Mouse (Mus musculus): ENCODE measurements around the gene Spata25.
A peak's percentile ranks its signal among the peaks of the same experiment; 100 is the strongest.
"Not testable (repeated sequence)": the region's sequence is repeated elsewhere in the genome, so short reads cannot be mapped to it uniquely, and the experiment has no call there.

The Spata25 gene

DNA sequence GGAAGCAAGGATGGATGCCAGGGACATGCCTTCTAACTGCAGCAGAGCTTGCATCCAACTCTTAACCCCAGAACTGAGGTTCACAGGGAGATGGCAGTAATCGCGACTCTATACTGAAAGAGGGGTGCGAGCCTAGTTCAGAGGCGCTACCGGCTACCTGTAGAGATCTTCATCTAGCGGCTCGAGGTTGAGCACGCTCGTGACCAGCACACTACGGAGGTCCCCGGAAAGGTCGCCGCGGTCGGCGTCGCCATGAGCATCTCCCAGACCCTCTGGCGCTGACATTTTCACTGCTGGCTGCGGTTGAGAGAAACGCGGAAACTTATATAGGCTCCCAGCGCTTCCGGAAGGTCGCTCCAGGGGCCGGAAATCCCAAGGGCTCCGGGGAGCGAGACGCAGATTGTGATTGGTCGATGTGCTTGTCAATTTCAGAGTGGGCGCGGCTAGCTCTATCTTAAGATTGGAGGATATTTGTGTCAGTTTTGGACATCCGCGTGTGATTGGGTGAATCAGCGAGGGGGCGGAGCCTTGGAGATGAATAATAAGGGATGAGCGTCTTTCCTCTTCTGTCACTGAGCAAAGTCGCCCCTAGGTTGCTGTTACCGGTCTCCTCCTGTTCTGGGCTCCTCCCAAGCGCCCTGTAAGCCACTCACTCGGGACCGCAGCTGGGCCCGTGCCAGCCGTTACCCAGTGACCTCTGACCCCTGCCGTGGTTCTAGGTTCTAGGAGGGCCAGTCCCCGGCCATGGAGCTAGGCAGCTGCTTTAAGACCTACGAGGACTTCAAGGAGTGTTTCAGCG lies 23.6 kb downstream of the Spata25 start, which contains the start of the genes Acot8 and Zswim3:
TSS of gene Acot8 (minus strand) at position 350 of the 799 bp plus-strand sequence.
TSS of gene Zswim3 (plus strand) at position 566 of the 799 bp plus-strand sequence.
- DNase-seq: peak; percentile 94

DNA sequence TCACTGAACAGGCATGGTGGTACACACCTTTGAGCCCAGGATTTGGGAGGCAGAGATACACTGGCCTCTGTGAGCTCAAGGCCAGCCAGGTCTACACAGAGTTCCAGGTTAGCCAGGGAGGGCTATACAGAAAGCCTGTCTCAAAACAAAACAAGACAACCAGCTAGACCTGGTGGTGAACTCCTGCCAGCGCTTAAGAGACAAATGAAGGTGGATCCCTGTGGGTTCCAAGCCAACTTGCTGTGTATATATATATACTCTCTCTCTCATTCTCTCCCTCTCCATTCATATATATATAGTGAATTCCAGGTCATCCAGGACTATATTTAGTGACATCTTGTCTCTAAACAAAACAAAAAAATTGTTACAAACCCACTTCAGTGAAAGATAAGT lies 24.4 kb downstream of the Spata25 start:
- DNase-seq: no peak

DNA sequence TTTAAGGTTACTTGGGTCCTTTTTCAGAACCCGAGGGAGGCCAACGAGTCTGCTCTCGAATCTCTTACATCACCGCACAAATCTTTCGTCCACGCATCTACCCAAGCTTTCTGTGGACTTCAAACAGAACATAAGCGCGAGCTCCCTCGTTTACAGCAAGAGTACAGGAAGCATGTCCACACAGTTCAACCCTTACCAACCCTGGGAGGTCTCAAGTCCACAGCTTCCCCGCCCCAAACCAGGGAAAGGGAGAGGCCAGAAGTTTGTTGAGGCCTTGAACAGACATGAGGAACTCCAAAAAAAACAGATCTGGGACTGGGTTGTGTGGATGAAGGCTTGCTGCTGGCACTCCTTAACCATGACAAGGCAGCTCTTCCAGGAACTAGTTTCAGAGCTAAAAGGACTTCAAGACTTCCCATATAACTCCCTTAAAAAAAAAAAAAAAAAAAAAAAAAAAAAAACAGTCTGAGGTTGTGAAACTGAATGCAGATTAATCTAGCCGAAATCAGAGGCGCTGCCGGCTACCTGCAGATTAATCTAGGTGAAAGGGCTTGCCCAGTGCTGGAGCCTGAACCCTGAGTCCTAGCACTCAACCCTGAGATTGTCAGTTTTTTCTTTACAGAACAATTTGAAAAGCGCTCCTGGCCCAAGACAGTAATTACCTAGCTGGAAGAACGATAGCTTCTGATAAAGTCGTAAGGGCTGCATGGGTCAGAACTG lies 25.0 kb downstream of the Spata25 start:
- no peak for DNase-seq

DNA sequence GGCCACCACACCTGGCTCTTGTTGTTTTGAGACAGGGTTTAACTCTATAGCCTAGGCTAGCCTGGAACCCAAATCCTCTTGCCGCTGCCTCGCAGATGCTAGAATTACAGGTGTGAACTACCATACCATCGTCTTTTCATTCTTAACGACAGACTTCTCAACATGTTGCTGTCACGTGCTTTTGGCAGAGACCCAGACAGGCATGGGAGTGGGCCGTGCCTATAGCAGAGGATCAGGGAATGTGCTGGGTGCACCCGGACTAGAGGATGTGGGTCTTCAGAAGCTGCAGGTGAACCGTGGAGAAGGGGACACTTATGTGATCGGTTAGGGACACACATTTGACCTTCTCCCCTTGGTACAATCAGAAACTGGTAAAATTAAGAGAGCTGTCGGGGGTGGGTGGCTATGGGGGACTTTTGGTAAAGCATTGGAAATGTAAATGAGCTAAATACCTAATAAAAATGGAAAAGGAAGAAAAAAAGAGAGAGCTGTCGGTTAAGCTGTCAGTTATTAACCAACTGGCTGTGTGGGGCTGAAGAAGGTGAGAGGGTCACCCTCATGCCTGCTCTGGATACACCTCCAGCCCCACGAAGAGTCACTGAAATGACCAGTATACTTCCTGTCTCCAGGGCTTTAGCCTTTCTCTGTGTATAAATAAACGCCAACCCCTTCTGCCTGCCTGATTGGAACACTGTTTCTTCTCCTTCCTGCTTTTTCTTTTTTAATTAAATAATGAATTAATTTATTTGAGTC lies 27.9 kb downstream of the Spata25 start:
- DNase-seq: no peak

DNA sequence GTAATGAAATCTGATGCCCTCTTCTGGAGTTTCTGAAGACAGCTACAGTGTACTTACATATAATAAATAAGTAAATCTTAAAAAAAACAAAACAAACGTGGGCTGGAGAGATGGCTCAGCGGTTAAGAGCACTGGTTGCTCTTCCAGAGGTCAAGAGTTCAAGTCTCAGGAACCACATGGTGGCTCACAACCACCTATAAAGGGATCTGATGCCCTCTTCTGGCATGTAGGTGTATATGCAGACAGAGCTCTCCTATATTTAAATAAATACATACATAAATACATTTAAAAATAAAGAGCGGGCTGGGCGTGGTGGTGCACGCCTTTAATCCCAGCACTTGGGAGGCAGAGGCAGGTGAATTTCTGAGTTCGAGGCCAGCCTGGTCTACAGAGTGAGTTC lies 29.8 kb downstream of the Spata25 start:
- not testable (repeated sequence) for DNase-seq

DNA sequence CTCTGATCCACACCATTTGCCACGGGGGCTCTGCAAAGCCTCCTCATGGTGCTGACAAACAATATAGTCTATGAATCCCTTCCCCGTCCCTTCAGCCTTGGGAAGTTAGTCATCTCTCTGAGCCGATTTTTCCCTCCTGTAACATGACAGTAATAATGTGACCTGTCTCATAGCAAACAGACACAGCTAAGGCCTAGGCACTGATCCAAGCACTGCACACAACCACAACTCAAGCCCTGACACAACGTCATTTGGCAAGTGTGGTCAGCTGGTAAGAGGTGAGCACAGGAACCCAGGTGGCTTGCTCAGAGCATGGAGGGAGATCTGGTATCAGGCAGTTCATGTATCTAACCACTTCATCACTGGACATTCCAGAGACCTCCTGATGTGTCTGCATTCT lies 32.5 kb downstream of the Spata25 start:
- DNase-seq: no peak

DNA sequence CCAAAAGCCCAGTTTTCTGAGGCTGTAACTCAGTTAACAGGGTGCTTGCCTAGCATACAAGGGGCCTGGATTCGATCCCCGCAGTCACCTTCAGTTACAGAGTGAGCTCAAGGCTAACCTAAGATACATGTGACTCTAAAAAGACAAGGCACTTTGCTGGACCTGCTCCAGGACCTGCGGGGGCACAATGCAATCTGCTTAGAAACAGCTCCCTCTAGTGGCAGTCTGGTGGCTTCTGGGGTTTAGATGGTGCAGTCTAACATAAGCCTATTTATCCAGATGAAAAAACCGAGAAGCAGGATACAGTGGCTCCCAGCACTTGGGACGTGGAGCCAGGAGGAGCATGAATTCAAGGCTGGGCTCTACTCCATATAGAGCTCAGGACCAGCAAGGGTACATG lies 34.0 kb downstream of the Spata25 start:
- DNase-seq: peak; percentile 89

DNA sequence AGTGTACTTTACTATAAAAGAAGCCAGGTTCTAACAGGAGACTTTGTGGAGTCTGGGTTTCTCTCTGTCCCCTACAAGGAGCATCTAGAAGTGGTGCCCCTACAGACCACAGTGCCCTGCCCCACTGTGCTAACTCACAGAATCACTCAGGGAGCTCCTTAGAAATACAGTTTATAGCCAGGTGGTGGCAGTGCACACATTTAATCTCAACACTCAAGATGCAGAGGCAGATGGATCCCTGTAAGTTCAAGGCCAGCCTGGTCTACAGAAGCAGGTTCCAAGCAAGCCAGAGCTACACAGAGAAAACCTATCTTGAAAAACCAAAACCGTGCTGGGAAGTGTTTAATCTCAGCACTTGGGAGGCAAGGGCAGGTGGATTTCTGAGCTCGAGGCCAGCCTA lies 34.6 kb downstream of the Spata25 start:
- DNase-seq: no peak

DNA sequence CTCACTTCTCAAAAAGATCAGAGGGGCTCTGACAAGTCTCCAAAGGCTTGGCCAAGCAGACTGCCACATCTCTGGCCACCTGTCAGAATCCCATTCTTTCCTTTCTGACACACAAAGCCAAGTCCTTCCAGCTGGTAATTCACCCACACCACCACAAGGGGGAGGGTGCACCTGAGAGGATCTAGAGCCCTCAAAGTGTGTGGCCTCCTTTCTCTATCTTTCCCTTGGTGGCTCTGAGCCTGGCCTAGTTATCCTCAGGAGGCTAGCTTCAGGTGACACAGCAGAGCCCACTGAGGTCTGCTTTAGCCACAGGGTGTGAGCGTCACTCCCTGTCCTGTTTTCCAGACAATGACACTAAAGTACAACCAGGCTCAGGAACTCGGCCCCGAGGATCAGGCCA lies 35.1 kb downstream of the Spata25 start:
- DNase-seq: peak; percentile 51

DNA sequence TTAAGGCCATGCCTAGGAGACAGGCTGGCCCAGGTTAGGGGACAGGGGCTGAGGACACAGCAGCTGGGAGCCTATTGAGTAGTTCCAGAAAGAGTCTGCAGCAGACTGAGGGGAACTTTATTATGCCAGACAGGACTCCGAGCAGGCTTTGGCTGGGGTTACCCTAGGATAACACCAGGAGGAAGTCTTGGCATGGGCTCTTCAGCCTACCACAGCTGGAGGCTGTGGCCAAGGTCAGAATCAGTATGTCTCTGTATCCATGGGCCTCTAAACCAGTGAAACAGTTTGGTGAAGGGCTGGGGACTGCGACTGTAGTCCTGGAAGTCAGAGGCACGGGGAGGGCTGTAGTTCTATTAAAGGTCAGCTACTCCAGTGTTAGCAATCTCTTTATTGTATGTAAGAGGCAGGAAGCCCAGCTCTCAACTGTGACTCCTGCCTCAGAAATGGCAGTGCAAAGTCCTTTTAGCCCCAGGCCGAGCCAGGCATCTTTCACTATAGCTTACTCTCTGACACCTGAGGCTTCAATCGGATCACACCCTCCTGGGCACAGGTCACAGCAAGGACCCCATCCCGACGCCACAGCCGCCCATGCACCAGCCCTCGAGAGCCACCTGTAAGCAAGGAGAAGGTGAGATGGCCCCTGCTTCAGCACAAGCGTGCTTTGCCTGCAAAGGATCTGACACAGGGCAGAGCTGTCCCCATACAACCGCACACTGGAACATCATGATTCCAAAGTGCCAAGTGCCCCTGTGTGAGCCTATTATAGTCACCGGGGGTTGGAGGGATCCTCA lies 35.7 kb downstream of the Spata25 start:
- no peak for DNase-seq

DNA sequence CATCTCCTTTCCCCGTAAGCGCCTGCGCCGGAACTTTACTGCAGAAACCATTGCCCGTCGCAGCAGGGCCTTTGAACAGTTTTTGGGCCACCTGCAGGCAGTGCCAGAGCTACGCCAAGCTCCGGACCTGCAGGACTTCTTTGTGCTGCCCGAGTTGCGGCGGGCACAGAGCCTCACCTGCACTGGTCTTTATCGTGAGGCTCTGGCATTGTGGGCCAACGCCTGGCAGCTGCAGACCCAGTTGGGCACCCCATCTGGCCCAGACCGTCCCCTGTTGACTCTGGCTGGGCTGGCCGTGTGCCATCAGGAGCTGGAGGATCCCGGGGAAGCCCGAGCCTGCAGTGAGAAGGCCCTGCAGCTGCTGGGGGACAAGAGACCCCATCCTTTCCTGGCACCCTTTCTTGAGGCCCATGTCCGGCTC lies 36.5 kb downstream of the Spata25 start:
- peak; percentile 34 for DNase-seq

DNA sequence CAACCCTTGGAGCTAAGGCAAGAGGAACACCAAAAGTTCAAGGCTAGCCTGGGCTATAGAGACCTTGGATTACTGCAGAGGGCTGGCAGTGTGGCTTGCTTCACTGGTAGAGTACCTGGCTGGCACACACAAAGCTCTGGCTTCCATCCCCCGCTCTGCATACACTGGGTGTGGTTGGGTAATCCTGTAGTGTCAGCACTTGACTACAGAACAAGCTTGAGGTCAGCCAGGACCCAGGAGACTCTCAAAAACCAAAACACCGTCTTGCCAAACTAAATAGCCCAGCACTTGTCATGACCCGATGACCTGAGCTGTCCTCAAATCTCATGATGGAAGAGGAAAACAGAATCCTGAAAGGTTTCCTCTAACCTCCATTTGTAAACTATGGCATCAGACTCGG lies 37.9 kb downstream of the Spata25 start:
- no peak for DNase-seq

DNA sequence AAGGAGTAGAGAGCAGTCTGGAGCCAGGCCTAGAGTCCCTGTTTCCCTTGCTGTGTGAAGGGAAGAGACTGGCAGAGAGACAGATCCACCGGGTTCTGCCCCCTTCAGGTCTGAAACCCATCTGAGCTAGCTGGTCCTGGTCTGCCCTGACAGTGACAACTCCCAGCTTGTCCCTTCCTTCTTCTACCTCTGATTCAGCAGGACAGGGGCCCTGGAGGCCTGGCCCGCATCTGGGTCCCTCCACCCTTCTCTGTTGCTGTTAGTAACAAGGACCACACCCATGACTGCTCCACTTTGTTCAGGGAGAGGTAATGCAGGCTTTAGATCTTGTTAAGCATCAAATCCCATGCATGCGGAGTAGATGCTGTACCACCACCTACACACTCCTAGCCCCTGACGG lies 39.9 kb downstream of the Spata25 start:
- DNase-seq: no peak

DNA sequence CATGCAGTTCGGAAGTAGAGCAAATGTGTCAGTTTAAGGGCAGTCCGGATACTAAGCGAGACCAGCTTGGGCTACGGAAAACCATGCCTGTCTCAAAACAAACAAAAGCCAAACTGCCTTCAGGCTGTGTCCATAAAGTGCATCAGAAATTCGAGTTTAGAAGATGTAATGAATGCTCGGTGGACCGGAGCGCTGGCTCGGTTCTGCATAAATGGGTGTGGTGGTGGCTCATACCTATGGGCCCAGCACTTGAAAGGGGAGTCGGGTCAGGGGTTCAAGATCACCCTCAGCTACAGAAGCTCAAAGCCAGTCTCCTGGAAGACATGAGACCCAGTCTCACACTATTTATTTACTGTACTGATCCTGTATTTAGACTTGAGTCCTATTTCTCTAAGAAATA lies 40.6 kb downstream of the Spata25 start:
- DNase-seq: no peak

DNA sequence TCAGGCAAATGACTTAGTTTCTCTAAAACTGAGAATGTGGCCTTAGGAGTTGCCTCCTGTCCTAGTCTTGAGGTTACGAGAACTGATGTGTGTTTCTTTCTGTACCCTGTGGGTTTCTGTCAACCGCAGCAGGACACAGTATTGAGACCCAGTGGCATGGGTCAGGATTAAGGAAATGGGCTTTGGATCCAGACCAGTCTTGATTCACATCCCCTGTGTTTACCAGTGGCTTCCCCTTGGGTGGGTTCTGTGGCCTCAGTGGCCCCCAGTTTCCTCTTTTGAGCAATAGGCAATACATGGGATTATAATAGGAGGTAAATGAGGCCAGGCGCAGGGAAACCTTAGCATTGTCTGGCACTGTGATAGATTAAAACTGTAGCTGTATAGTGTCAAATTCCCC lies 41.3 kb downstream of the Spata25 start:
- DNase-seq: no peak

DNA sequence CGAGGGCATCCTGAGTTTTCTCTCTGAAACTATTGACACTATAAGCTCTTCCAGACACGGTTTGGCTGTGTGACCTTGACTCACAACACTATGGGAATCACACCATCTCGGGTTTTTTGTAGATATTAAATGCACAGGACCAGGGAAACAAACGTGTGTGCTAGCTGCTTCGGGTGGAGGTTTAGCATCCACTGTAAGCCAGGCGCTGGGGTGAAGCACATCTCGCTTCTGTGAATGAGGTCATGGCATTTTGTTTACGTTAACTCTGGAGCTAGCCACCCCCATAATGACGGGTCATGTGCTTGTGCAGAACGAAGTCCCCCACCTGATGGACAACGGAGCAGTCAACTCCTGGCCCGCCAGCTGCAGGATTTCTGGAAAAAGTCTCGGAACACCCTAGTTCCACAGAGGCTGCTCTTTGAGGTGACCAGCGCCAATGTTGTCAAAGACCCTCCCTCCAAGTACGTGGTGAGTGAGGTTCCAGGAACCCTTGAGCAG lies 41.9 kb downstream of the Spata25 start:
- no peak for DNase-seq

DNA sequence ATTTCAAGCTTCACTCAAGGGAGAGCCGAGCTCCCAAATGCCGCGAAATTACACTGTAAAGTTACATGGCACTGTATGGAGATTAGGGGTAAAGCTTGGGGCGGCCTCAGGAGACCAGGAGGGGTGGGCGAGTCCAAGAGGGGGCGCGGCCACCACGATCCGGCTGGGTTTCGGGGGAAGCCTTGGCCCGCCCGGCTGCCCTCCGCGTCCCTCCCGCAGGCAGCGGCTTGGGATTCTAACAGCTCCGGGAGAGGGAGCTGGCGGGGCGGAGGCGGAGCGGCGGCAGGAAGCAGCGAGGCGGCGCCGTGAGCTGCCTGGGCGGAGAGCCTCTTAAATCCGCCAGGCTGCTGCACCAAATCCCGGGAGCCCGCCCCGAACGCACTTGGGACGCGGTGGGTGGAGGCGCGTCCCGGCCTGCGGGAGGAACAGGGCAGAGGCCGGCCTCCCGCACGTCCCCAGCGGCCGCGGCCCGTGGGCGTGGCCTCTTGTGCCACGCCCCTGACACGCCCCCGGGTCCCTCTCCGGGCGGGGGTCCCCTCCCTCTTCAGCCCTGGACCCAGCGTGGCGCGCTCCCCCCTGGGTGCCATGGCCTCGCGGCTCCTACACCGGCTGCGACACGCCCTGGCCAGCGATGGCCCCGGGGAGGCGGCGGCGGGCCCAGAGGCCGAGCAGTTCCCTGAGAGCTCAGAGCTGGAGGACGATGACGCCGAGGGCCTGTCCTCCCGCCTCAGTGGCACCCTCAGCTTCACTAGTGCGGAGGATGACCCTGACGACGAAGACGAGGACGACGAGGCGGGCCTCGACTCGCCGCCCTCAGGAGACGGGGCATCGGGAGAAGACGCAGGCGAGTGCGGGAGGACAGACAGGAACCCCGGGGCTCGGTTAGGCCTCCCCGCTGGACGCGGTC lies 42.6 kb downstream of the Spata25 start, which contains the start of gene Snx21:
TSS of gene Snx21 (plus strand) at position 343 of the 907 bp plus-strand sequence.
- DNase-seq: peak; percentile 75

DNA sequence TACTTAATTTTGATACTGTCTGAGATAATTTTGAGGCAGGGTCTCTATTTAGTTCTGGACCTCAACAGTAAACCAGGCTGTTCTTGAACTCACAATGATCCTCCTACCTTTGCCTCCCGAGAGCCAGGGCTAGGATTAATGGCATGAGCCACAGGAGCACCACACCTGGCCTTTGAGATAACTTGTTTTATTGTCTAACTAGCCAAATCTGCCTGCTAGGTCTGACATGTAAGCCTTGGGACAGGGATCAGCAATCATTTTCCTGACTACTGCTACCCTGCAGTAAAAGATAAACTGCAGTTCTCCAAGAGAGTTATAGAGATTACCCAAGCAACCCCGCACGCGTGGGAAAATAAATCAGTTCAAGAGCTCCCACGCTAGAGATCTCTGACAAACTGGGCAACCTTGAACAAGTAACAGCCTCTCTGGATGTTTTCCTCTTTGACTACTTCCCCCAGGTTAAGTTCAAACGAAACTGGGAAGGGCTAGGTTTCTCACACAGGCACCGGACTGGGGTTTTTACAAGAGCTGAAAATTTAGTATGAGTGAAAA lies 43.4 kb downstream of the Spata25 start:
- no peak for DNase-seq

DNA sequence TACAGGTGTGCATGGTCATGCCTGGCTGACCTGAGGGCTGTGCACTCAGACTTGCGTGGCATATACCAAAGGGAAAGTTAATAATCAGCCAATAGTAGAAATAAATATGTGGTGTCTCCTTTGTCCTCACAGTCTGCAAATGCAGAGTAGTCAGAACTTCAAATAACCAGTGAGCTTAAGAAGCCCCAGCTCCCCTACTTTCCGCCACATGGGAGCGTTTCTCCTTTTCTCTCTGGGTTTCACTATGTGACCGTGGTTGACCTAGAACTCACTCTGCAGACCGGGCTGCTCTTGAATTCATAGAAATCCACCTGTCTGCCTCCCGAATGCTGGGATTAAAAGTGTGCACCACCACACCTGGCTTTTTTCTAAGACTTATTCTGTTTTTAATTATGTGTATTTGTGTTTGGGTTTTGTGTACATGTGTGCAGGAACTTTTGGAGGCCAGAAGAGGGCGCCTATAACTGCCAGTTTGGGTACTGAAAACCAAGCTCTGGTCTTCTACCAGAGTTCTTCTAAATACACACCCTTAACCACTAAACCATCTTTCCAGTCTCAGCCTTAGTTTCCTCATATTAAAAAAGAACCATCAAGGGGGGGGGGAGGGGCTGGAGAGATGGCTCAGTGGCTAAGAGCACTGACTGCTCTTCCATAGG lies 44.3 kb downstream of the Spata25 start:
- no peak for DNase-seq

DNA sequence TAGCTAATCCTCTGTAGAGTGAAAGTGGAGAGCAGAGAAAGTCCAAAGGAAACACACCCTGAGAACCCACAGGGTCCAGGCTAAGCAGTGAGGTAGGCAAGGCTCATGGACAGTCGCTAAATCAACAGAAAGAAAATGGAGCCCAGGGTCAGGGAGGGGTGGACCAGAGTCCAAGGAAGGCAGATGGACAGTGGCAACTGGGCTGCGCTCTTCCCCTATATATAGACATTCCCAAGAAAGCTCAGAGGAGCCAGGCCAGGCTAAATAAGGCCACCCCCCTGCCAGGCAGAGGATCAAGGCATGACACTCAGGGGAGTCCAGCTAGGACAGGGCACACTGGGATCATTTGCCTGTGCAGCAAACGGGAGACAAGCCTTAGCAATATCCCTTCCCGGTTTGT lies 46.5 kb downstream of the Spata25 start:
- no peak for DNase-seq

All from right cerebral cortex, postnatal 14 days (tissue).